Mouse (Mus musculus): ENCODE data around the gene Lpar1. TPM values are rescaled to one million over a fixed set of nuclear protein-coding genes. Genes with fewer than 3 reads are reported as not detected.

Lpar1 gene
- polyA plus RNA-seq, 1 experiment from 2014 or later: 40.9 TPM

- ATAC-seq (replicated peaks; ENCODE audit: low FRiP score): no peak
- no peaks in the 10 kb centered on the region for H3K9me3 ChIP-seq (replicated peaks)
- no peaks in the 10 kb centered on the region for H3K27me3 ChIP-seq
- no peak overlapping the region for H3K4me3 ChIP-seq (replicated peaks)
- no peaks in the 10 kb centered on the region for H3K36me3 ChIP-seq
- no peak overlapping the region for H3K9ac ChIP-seq
- no peaks in the 10 kb centered on the region for H3K4me1 ChIP-seq
- WGBS: 63% methylated on average over 8 of the region's 8 CpGs
- H3K4me2 ChIP-seq: no peak overlapping the region
- H3K27ac ChIP-seq: no peak overlapping the region
Measured at GRCm38 (mm10) chr4:58568486-58568885, 14.8 kb upstream of the Lpar1 start.

GRCm38 (mm10) chr4:58562776-58563175 lies 9.1 kb upstream of the Lpar1 start:
- Histone ChIP-seq H3K4me2 (no peak overlapping the region), H3K27ac (no peak overlapping the region), H3K4me3 (replicated peaks) (no peak overlapping the region), H3K9ac (no peak overlapping the region), H3K4me1 (no peaks in the 10 kb centered on the region), H3K36me3 (no peaks in the 10 kb centered on the region), H3K27me3 (no peaks in the 10 kb centered on the region), H3K9me3 (replicated peaks) (no peaks in the 10 kb centered on the region)
- 90% methylated on average over 1 of the region's 1 CpGs for WGBS
- no peak for ATAC-seq (replicated peaks; ENCODE audit: low FRiP score)

GRCm38 (mm10) chr4:58557001-58557400 lies 3.3 kb upstream of the Lpar1 start:
- ATAC-seq (replicated peaks; ENCODE audit: low FRiP score): no peak
- Histone ChIP-seq H3K27ac (no peak overlapping the region), H3K4me1 (peaks cover 12% of the 10 kb centered on the region), H3K4me3 (replicated peaks) (no peak overlapping the region), H3K9ac (no peak overlapping the region), H3K9me3 (replicated peaks) (no peaks in the 10 kb centered on the region), H3K27me3 (no peaks in the 10 kb centered on the region), H3K36me3 (no peaks in the 10 kb centered on the region), H3K4me2 (no peak overlapping the region)
- 81% methylated on average over 3 of the region's 3 CpGs for WGBS

- WGBS: 49% methylated on average over 10 of the region's 10 CpGs
- Histone ChIP-seq H3K4me3 (replicated peaks) (peak overlapping the region; percentile 77; the same call in 1 of the 2 replicates), H3K9ac (no peak overlapping the region), H3K4me2 (peak overlapping the region; percentile 96), H3K4me1 (peaks cover 21% of the 10 kb centered on the region), H3K36me3 (no peaks in the 10 kb centered on the region), H3K9me3 (replicated peaks) (no peaks in the 10 kb centered on the region), H3K27ac (peak overlapping the region; percentile 90; the same call in 1 of the 2 replicates), H3K27me3 (no peaks in the 10 kb centered on the region)
- ATAC-seq (replicated peaks; ENCODE audit: low FRiP score): no peak
Measured at GRCm38 (mm10) chr4:58554359-58554838, 701 bp upstream of the Lpar1 start.

GRCm38 (mm10) chr4:58552731-58553630 lies 717 bp downstream of the Lpar1 start:
- under 1% methylated on average over 64 of the region's 71 CpGs for WGBS
- Histone ChIP-seq H3K27ac (peak overlapping the region; percentile 90), H3K9ac (peak overlapping the region; percentile 67), H3K9me3 (replicated peaks) (no peaks in the 10 kb centered on the region), H3K36me3 (no peaks in the 10 kb centered on the region), H3K4me3 (replicated peaks) (peak overlapping the region; percentile 77), H3K27me3 (no peaks in the 10 kb centered on the region), H3K4me2 (peak overlapping the region; percentile 96), H3K4me1 (peaks cover 24% of the 10 kb centered on the region)
- peak; percentile 92 for ATAC-seq (replicated peaks; ENCODE audit: low FRiP score)

GRCm38 (mm10) chr4:58552229-58552628 lies 1.5 kb downstream of the Lpar1 start:
- Histone ChIP-seq H3K27ac (peak overlapping the region; percentile 90), H3K27me3 (no peaks in the 10 kb centered on the region), H3K4me3 (replicated peaks) (peak overlapping the region; percentile 77), H3K4me1 (peaks cover 30% of the 10 kb centered on the region), H3K9ac (peak overlapping the region; percentile 67; the same call in 1 of the 2 replicates), H3K9me3 (replicated peaks) (no peaks in the 10 kb centered on the region), H3K36me3 (no peaks in the 10 kb centered on the region), H3K4me2 (peak overlapping the region; percentile 96)
- no peak for ATAC-seq (replicated peaks; ENCODE audit: low FRiP score)
- 6% methylated on average over 10 of the region's 10 CpGs for WGBS

GRCm38 (mm10) chr4:58551820-58552219 lies 1.9 kb downstream of the Lpar1 start:
- Histone ChIP-seq H3K9ac (no peak overlapping the region), H3K9me3 (replicated peaks) (no peaks in the 10 kb centered on the region), H3K27ac (0 out of 2 replicates have a peak overlapping the region, but pooled peaks have one; percentile 90), H3K36me3 (no peaks in the 10 kb centered on the region), H3K4me1 (peaks cover 32% of the 10 kb centered on the region), H3K27me3 (no peaks in the 10 kb centered on the region), H3K4me2 (peak overlapping the region; percentile 96), H3K4me3 (replicated peaks) (peak overlapping the region; percentile 77)
- WGBS: 5% methylated on average over 4 of the region's 4 CpGs
- ATAC-seq (replicated peaks; ENCODE audit: low FRiP score): no peak

- H3K27ac ChIP-seq: no peak overlapping the region
Measured at GRCm38 (mm10) chr4:58547725-58548124, 6.0 kb downstream of the Lpar1 start.

GRCm38 (mm10) chr4:58547273-58547565 lies 6.5 kb downstream of the Lpar1 start:
- Histone ChIP-seq H3K4me2 (no peak overlapping the region), H3K27ac (no peak overlapping the region), H3K9ac (no peak overlapping the region), H3K4me1 (peaks cover 32% of the 10 kb centered on the region), H3K36me3 (0 out of 2 replicates have a peak, but pooled peaks cover 3% of the 10 kb centered on the region), H3K27me3 (no peaks in the 10 kb centered on the region), H3K4me3 (replicated peaks) (no peak overlapping the region), H3K9me3 (replicated peaks) (no peaks in the 10 kb centered on the region)
- WGBS: 53% methylated on average over 4 of the region's 4 CpGs
- ATAC-seq (replicated peaks; ENCODE audit: low FRiP score): no peak

More at GRCm38 (mm10) chr4:58547725-58548124, 6.0 kb downstream of the Lpar1 start:
- Histone ChIP-seq H3K4me3 (replicated peaks) (no peak overlapping the region), H3K4me1 (peaks cover 32% of the 10 kb centered on the region), H3K9me3 (replicated peaks) (no peaks in the 10 kb centered on the region), H3K4me2 (no peak overlapping the region), H3K27me3 (no peaks in the 10 kb centered on the region), H3K36me3 (no peaks in the 10 kb centered on the region), H3K9ac (no peak overlapping the region)
- 69% methylated on average over 9 of the region's 9 CpGs for WGBS
- ATAC-seq (replicated peaks; ENCODE audit: low FRiP score): no peak

- Histone ChIP-seq H3K27me3 (no peaks in the 10 kb centered on the region), H3K36me3 (0 out of 2 replicates have a peak, but pooled peaks cover 3% of the 10 kb centered on the region), H3K27ac (peak overlapping the region; percentile 24), H3K4me2 (no peak overlapping the region), H3K9ac (no peak overlapping the region), H3K9me3 (replicated peaks) (no peaks in the 10 kb centered on the region), H3K4me1 (peaks cover 31% of the 10 kb centered on the region), H3K4me3 (replicated peaks) (no peak overlapping the region)
- WGBS: 38% methylated on average over 11 of the region's 11 CpGs
- ATAC-seq (replicated peaks; ENCODE audit: low FRiP score): peak; percentile 49; the same call in 1 of the 2 replicates
Measured at GRCm38 (mm10) chr4:58546441-58547272, 7.0 kb downstream of the Lpar1 start.

- H3K27me3 ChIP-seq: no peaks in the 10 kb centered on the region
- H3K4me3 ChIP-seq (replicated peaks): no peak overlapping the region
- H3K36me3 ChIP-seq: 0 out of 2 replicates have a peak, but pooled peaks cover 3% of the 10 kb centered on the region
- H3K9ac ChIP-seq: no peak overlapping the region
- no peak overlapping the region for H3K4me2 ChIP-seq
- H3K9me3 ChIP-seq (replicated peaks): no peaks in the 10 kb centered on the region
- whole genome bisulfite sequencing: 26% methylated on average over 9 of the region's 9 CpGs
- peak overlapping the region; percentile 24; the same call in 1 of the 2 replicates for H3K27ac ChIP-seq
- ATAC-seq (replicated peaks; ENCODE audit: low FRiP score): peak; percentile 71; the same call in 1 of the 2 replicates
- H3K4me1 ChIP-seq: peaks cover 30% of the 10 kb centered on the region
Measured at GRCm38 (mm10) chr4:58545888-58546432, 7.7 kb downstream of the Lpar1 start.

Measured in kidney, embryonic 15.5 days (tissue).